Mouse (Mus musculus): ENCODE data around the gene Mast3.
A peak's percentile ranks its signal among the peaks of the same experiment; 100 is the strongest.

Mast3 gene

GRCm38 (mm10) chr8:70758308-70758615 lies 46.6 kb downstream of the Mast3 start:
- DNase-seq, result peak; percentile 15

GRCm38 (mm10) chr8:70757523-70758307 lies 47.1 kb downstream of the Mast3 start:
- peak; percentile 27 for DNase-seq

- no peak for DNase-seq
Observed at GRCm38 (mm10) chr8:70756476-70757040, 48.3 kb downstream of the Mast3 start.

GRCm38 (mm10) chr8:70755661-70756475 lies 49.0 kb downstream of the Mast3 start:
- DNase-seq, result peak; percentile 27

GRCm38 (mm10) chr8:70754871-70755660 lies 49.8 kb downstream of the Mast3 start:
- DNase-seq, result peak; percentile 66

GRCm38 (mm10) chr8:70754043-70754870 lies 50.6 kb downstream of the Mast3 start, which contains the start of gene Rab3a:
Rab3a (plus strand) TSS chr8:70754679.
- DNase-seq, result peak; percentile 99

GRCm38 (mm10) chr8:70753151-70753550 lies 51.7 kb downstream of the Mast3 start:
- DNase-seq, result peak; percentile 85

GRCm38 (mm10) chr8:70752000-70752764 lies 52.7 kb downstream of the Mast3 start:
- DNase-seq, result peak; percentile 84

GRCm38 (mm10) chr8:70750128-70750680 lies 54.6 kb downstream of the Mast3 start:
- DNase-seq, result peak; percentile 3

- peak; percentile 8 for DNase-seq
Observed at GRCm38 (mm10) chr8:70749097-70749674, 55.7 kb downstream of the Mast3 start.

- peak; percentile 3 for DNase-seq
Observed at GRCm38 (mm10) chr8:70748246-70749096, 56.4 kb downstream of the Mast3 start.

- peak; percentile 2 for DNase-seq
Observed at GRCm38 (mm10) chr8:70747211-70747890, 57.5 kb downstream of the Mast3 start.

- peak; percentile 4 for DNase-seq
Observed at GRCm38 (mm10) chr8:70746676-70747075, 58.2 kb downstream of the Mast3 start.

GRCm38 (mm10) chr8:70745691-70746220 lies 59.1 kb downstream of the Mast3 start:
- DNase-seq, result peak; percentile 10

- DNase-seq, result no peak
Observed at GRCm38 (mm10) chr8:70744806-70745205, 60.0 kb downstream of the Mast3 start.

- peak; percentile 91 for DNase-seq
Observed at GRCm38 (mm10) chr8:70743656-70744590, 60.9 kb downstream of the Mast3 start.

GRCm38 (mm10) chr8:70742981-70743655 lies 61.7 kb downstream of the Mast3 start:
- DNase-seq, result peak; percentile 31
